Mouse (Mus musculus) testis, postnatal 10 days (tissue): Measurements from ENCODE around the gene Tmtc4.

ENCODE experiments used
- DNase-seq: peaks from one replicate; pipeline ENCODE4 v3.0.0; 2021; ENCODE audit warnings: low spot score

Gene Tmtc4

DNA sequence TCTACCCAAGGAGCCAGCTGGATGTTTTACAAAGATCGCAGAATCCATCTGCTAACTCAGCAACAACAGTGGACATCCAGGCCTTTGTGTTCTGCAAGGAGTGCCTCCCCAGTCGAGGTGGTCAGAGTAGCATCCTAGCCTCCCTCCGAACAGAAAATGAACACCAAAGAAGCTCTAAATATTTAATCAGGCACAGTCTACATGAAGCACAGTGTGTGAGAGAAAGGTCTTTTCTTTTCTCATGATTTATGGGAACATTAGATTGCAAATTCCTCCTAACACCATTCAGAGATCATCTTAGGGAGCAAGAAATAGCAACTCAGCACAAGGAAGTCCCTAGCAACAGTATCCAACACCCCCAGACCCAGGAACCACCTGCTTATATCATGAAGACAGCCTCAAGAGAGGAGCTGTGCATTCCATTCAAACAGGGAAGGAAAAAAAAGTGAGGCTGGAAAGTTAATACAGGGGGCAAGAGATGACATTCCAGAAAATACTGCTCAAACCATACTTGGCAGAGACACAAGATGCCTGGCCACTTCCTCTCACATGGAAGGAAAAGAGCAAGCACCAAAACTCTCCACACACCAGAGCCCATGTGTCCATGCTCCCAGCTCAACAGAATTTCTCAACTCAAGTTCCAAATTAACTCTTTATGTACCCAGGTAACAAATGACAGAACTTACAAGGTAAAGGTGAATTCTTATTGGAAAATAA is 8.8 kb downstream of the Tmtc4 start:
- DNase-seq = no peak

DNA sequence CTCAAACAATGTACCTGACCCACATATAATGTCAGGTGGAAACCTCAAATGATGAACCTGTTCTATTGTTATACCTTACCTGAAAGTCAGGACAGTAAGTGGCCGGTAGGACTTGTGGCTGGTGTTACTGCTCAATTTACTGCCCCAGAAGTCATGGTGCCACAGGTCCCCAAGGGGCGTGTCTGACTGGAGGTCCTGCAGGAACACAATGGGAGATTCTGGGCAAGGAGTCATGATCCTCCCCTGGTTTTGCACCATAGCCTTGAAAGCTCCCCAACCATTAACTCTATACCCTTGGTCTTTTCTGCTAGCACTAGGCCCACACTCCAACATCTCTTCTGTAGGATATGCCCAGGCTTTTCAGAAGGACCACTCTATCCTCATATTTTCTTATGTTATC is 10.7 kb downstream of the Tmtc4 start:
- DNase-seq = no peak

DNA sequence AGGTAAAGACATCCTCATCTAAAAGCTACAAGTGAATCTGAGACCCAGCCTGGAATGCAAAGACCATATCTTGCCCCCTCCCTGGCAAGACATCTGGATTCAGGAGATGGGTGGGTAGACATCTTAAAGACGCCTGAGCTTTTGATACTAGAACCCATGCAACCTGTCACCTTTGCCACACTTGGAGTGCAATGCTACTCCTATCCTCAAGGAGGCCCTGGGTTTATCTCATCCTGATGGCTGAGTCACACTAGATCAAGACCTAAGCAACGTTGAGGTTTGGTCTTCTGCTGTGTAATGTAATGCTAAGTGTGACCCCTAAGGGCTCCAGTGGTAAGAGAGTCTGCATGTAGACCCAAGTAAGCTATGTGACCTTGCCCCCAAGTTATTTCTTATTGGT is 15.8 kb downstream of the Tmtc4 start:
- no peak for DNase-seq

DNA sequence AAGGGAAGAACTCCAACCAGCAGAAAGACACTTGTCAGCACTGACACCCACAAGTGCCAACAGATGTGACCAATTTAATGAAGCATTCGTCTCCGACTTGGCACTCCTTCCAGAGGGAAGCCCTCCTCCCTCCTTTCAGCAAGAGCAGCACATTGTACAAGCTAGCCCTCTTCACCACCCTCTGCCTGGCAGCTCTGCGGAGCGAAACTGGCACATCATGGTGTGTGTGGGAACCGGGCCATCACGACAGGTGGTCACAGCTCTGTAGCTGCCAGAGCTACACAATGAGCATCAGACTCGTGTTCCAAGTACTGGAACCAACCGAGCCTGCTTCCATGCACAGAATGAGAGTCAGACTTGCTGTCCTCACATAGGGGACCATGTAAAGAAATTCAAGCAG is 25.9 kb downstream of the Tmtc4 start:
- DNase-seq = no peak

DNA sequence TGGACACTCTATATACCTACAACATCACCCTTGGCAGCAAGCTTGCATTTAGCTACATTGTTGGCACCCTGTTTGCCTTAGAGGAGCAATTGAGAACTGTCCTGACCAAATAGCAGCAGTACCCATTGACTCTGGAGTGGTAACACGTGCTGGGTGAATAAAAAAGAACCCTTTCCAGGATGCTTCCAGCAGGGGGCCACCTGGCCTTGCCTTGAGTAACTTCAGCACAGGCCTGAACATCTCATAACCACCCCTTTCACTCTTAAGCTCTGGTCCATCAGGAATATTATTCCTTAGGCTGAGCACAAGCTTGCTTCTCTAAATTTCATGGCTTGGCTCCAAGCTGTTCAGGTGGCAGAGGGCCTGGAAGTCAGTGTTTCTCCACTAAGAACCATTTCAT is 30.5 kb downstream of the Tmtc4 start:
- peak; percentile 72 for DNase-seq

DNA sequence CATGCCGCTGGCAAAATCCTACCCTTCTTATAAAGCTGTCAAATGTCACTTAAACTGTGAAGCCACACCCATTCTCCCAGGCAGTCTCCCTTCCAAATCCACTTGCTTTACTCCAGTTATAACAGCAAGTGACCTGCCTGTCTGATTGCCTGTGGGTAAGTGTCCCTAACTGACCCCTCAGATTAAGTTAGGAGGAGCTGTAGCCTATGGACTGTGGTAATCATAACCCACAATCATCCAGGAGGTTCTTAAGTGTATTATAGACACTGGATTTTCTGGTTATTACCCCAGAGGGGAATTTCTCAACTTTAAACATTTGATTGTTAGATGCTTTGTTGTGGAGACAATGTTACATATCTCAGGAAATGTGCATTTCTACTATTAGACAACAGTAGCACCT is 31.3 kb downstream of the Tmtc4 start:
- DNase-seq = no peak

DNA sequence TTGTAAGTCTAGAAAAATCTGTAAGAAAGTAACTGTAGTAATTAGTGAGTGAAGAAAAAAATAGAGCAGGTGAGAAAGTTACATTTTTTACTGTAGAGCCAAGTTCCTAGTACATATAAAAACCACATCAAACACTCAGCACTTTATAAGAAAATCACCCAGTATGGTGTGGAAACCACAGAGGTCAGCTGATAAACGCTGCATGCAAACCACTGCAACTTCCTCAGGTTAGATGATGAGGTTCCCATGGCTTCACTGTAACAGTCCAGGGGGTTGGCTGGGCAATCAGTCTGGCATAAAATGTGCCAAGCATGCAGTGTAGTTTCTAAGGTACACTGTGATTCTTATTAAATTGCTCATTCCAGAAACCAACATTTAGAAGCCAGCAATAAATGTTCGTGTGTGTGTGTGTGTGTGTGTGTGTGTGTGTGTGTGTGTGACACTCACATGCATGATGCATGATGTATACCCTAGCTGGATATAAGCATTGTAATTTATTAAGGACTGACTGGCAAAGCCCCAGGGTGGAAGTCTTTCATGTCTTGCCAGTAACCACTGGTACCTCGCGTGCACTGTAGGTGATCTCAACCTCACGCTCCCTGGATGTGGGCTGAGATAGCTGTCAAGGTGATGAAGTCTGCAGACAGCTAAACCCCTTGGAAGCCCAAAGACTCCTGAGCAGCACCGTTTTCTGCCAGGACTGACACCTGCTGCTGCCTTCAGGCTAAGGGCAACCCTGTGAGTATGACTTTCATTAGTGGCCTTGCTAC is 32.0 kb downstream of the Tmtc4 start:
- DNase-seq = no peak

DNA sequence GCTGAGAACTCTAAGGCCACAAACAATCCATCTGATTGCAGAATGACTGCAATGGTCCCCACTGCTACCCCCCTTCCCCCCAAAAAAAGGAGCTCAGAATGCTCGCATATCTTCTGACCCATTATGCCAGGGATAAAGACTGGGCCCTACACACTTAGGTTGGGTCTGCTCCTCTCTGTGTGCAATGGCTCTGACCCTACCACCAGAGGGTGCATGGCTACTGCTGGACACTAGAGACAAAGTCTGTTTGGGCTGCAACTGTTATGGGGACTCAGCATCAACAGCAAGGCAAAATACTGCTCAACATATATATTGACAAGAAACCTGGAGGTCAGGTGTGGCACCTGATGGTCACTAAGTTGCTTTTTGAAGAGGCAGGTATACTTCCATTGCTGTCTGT is 32.9 kb downstream of the Tmtc4 start:
- DNase-seq = no peak

DNA sequence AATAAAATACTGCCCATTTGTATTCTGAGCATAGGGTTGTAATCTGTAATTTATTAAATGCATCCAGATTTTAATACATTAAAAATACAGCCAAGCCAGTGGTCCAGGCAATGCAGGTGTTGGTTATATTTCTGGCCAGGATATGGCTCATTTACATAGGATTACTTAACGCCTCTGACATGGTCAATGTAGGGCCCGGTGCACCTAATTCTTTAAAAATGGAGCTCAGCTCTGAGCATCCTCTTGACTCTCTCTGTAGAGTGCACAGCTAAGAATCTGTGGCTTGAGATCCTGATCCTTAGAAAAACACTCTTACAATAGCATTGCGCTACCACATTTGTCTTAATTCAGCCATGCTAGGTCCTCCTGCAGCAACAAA is 40.4 kb downstream of the Tmtc4 start:
- DNase-seq = no peak

DNA sequence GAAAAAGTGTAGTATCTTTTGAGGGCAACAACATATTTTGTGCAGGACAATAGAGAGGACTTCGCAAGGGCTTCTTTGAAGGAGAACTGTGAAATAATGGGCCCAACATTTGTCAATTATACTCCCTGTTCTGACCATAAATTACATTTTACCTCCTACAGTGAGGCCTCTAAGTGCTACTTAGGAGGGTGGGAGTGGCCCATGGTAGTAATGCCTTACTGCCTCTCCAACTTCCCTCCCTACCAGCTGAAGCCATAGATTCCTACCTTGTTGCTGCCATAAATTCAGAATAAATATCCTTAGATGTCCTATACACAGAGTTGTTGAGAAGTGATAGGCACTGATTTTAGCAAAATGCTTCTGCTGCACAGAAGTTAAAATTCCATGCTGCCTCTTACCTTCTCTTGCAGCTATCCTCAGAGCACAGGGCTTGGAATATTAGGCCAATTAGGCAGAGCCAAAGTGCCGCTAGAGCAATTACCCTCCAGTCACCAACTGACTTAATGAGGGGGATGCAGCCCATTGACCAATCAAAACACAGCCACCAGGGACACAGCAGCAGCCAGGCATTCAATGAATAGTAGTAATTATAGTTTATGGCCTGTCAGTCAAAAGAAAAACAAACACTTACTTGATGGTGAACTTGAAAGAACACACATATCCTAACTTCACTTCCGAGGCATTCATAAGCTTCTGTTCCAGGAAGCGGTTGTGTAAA is 40.9 kb downstream of the Tmtc4 start:
- DNase-seq = no peak

DNA sequence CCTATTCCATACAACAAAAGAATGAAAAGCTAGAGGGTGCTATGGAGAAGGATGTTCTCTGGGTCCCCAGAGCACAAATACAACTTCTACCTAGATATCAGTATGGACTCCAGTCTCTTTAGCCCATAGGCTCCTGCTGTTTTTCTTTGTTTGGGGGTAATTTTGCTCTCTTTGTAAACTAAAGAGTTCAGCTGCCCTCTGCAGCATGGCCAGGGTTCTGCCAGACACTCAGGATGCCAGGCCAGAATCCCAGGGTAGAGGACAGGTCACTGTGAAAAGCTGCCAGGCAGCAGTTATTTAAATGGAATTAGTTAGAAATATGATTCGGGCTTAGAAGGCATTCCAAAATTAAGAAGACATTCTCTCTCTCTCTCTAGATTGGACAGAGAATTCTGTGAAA is 47.4 kb downstream of the Tmtc4 start:
- no peak for DNase-seq

DNA sequence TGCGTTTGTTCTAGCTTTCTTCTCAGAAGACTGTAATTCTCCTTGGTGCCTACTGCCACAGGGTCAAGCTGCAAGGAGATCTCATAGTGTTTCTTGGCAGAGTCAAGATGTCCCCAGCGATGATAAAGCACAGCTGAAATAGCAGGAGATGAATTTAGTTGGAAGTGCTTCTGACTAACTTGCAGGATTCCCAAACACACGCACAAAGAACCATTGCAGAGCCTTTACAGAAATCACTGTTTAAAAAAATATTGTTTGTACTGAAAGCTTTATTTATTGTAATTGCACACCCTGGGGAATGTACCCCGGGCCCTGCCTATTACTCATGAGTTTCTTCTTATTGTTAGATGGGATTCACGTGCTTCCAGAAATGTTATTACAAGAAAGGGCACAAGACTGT is 63.8 kb downstream of the Tmtc4 start:
- DNase-seq = no peak

DNA sequence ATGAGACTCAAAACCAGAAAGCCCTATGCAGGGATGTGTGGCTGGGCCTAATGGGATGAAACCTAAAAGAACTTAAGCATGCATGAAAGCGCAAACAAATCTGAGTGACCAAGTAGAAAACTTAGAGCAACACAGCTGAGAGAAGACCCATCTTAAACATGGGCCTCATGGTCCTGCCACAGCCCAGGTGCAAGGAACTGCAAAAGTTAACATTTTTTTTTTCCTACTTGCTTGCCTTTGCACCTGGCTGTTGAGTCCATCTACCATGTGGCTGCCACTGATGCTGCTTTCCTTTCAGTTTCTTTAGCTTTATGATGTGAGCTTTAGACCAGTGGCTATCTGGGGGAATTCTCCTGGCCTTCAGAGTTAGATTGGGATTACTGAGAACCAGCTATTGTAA is 66.2 kb downstream of the Tmtc4 start:
- DNase-seq = no peak

DNA sequence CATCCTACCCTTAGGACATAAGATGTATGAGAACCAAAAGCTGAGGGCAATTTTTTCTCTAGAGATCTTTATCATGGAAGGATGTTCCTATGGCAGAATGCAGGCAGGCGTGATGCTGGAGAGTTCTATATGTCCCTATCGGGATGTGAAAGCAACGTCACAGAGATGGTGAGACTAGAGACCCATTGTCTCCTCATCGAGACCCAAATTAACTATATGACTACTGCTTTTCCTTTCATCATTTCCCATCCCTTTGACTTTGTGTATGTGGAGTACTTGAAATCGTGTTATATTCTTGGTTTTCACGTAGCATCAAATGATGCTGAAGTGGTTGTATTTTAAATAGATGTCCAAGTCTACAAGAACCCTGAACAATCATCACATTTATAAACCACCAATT is 70.2 kb downstream of the Tmtc4 start, which contains the start of gene Ggact:
Gene Ggact (minus strand): TSS at position 101 of the 400 bp plus-strand sequence.
- DNase-seq = no peak

DNA sequence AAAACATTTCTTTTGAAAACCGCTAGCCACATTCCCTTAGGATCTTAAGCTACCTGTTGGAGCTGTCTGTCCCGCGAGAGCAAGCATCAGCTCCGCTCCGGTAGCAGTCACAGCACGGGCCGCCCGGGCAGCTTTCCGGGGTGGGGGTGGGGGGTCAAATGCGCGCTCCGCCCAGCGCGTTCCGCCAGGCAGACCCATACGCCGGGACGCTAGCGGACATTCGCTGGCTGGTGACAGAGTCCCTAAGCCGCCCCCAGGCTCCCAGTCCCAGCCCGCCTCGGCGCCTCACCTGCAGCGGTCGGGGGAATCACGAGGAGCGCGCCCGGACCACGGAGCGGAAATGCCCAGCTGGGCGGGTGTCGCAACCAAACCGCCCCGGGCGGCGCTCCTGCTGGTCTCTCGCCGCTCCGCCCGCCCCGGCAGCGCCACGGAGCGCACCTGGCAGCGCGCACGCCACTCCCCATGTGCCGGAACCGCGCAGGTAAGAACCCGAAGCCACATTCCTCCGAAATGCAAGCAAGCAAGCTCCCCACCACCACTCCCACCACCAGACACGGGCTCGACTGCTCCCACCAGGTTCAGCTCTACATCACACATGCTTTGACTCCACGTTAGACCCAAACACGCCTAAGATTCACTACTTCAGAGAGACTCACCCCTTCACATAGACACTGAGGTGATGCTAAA is 70.9 kb downstream of the Tmtc4 start:
- peak; percentile 78 for DNase-seq

DNA sequence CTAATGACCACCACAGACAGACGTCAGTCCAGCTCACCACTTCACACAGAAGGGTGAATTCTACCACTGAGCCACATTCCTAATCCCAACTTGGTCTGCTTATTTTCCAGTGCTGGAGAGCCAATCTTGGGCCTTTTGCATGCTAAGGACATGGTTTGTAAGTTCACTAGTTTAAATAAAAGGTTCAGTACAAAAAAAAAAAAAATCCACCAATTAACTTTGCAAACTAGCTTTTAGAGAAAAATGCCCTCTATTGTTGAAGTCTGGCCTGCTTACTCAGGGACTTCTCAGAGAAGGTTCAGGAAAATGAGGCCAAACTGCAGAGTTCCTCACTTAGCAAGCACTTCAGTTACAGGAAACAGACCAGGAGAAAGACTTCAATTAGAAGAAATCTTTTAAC is 71.7 kb downstream of the Tmtc4 start:
- DNase-seq = no peak

DNA sequence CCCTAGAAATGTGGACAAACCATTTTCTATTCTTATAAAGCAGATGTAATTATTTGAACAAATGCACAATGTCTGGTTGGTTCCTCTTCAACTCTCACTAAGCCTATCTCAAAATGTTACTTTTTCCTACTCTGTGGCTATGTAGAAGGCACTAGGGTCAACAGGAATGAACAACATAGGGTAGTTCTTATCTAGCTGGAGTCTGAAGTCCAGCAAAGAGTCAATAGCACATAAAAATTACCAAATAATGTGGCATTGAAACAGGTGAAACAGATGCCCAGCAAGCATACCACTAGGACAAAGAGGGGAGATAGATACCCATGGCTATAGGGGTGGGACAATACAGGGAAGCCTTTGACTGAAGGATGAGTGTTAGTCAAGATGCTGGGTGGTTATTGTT is 72.6 kb downstream of the Tmtc4 start:
- no peak for DNase-seq

DNA sequence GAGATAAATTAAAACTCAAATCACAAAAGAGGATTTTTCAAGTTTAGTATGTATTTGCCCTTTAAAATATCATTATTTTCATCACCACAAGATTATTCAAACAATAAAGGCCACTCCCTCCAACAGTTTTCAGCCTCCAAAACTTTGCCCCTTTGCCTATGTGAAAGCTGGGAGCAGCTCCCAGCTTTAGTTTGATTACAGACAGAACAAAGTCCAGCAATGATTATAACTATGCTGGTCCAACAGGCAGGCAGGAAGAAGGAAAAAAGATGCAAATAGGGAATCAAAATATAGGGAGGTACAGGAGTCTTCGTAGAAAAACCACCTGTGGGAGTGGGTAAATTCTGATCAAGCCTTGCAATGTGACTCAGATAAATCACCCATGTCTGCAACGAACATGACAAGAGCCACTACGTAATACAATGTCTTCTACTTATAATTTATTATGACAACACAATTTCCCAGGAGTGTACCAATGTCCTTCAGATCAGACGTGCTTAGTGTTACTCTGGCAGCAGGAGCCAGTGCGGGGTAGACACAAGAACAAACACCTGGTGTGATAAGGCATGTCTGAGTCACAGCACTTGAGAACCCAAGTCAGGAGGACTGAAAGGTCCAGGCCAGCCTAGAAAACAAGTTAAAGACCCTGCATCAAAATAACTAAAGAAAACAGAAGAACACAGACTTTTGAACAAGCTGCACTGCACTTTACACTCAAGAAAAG is 74.3 kb downstream of the Tmtc4 start:
- DNase-seq = no peak

DNA sequence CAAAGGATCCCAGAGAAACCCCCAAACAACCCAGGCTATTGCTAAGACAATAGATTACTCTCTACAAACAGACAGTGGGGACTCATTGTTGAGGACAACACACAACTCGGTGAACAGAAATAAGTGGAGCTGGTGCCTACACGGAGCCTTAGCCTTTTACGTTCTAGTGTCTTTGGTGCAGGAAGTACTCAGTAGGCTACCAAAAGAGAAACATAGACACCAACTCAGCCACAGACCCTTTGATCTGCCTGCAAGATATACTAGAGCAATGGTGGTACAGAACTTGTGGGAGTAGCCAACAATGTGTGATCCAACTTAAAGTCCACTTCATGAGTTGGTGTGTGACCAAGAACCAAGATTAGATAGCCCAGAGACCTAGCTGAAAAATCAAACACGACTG is 75.8 kb downstream of the Tmtc4 start:
- no peak for DNase-seq

DNA sequence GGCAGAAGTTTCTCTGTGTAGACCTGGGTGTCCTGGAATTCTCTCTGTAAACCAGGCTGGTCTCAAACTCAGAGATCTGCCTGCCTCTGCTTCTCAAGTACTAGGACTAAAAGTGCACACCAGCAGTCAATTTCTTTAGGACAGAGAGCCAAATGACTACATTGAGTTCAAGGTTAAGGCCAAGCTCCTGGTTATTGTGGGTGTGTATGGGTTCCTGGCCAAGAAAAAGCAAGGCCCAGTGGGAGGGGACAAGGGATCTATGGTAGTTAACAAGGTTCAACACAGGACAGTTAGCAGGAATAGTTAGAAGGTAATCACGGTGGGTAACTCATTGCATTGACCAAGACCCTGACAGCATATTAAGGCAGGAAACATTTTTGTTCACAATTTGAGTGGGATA is 78.8 kb downstream of the Tmtc4 start:
- no peak for DNase-seq

DNA sequence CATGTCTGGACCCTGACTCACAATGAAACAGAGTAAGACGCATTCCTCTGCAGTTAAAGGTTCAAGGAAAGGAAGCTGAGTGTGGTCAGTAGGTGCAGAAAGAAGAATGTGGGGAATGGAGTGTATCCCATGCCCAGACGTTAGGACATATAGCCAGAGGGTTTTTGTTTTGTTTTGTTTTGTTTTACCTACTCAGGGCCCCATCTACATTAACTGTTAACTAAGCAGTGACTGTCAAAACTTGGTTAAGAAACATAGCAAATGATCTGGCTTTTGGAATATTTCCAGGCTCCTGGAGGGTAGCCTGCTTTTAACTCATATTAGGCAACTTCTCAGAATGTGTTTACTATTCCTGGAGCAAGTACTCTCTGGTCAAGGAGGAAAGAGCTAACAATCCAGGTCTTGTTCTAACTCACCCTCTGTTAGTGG is 79.9 kb downstream of the Tmtc4 start:
- DNase-seq = no peak

DNA sequence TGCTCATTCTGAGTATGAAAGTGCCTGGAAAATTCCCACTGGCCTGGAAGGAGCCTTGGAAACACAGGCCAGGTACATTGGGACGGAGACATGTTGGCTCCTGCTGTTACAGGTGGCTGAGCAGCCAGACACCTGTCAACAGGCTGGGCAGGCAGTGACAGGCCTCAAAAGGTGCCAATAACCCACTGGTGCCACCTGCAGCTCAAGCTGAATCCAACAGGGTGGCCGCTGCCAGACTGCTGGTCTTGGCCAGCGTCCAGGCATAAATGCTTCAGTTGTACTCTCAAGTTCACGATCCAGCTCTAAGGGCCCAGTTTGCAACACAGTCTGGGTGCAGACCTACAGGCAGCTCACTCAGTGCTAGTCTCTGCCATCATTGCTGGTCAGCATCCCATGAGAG is 81.0 kb downstream of the Tmtc4 start:
- DNase-seq = peak; percentile 69
